Mouse (Mus musculus): Measurements from ENCODE around the gene Adat3.
"Not testable (repeated sequence)": the region's sequence is repeated elsewhere in the genome, so short reads cannot be mapped to it uniquely, and the experiment has no call there.

Adat3 gene

GRCm38 (mm10) chr10:80578131-80578750 is 24.4 kb upstream of the Adat3 start:
- DNase-seq (ENCODE audit: low spot score) = no peak

GRCm38 (mm10) chr10:80578911-80579310 is 23.8 kb upstream of the Adat3 start:
- DNase-seq (ENCODE audit: low spot score) = no peak

GRCm38 (mm10) chr10:80583047-80583446 is 19.6 kb upstream of the Adat3 start:
- no peak for DNase-seq (ENCODE audit: low spot score)

GRCm38 (mm10) chr10:80584045-80584488 is 18.6 kb upstream of the Adat3 start:
- DNase-seq (ENCODE audit: low spot score) = no peak

- no peak for DNase-seq (ENCODE audit: low spot score)
These were observed 17.8 kb upstream of the Adat3 start for GRCm38 (mm10) chr10:80584642-80585552.

GRCm38 (mm10) chr10:80585581-80585980 is 17.1 kb upstream of the Adat3 start:
- DNase-seq (ENCODE audit: low spot score) = no peak

- DNase-seq (ENCODE audit: low spot score) = no peak
These were observed 16.0 kb upstream of the Adat3 start for GRCm38 (mm10) chr10:80586407-80587304.

GRCm38 (mm10) chr10:80587305-80587657 is 15.4 kb upstream of the Adat3 start:
- no peak for DNase-seq (ENCODE audit: low spot score)

- no peak for DNase-seq (ENCODE audit: low spot score)
These were observed 13.4 kb upstream of the Adat3 start for GRCm38 (mm10) chr10:80589127-80589878.

GRCm38 (mm10) chr10:80589879-80590854 is 12.5 kb upstream of the Adat3 start, which contains the start of gene Abhd17a:
Abhd17a (minus strand) TSS chr10:80590341.
- peak; percentile 89 for DNase-seq (ENCODE audit: low spot score)

- DNase-seq (ENCODE audit: low spot score) = no peak
These were observed 6.4 kb upstream of the Adat3 start for GRCm38 (mm10) chr10:80596318-80596717.

- DNase-seq (ENCODE audit: low spot score) = no peak
These were observed 684 bp downstream of the Adat3 start for GRCm38 (mm10) chr10:80603364-80603763.

GRCm38 (mm10) chr10:80604001-80604509 is 1.4 kb downstream of the Adat3 start:
- DNase-seq (ENCODE audit: low spot score) = no peak

- DNase-seq (ENCODE audit: low spot score) = no peak
These were observed 2.3 kb downstream of the Adat3 start for GRCm38 (mm10) chr10:80604988-80605387.

- not testable (repeated sequence) for DNase-seq (ENCODE audit: low spot score)
These were observed 3.0 kb downstream of the Adat3 start, which contains the start of gene Gm49322 for GRCm38 (mm10) chr10:80605721-80606120. Gm49322 (plus strand) TSS chr10:80606021.

GRCm38 (mm10) chr10:80606306-80606705 is 3.6 kb downstream of the Adat3 start:
- no peak for DNase-seq (ENCODE audit: low spot score)

- no peak for DNase-seq (ENCODE audit: low spot score)
These were observed 4.2 kb downstream of the Adat3 start for GRCm38 (mm10) chr10:80606737-80607350.

- DNase-seq (ENCODE audit: low spot score) = no peak
These were observed 5.8 kb downstream of the Adat3 start for GRCm38 (mm10) chr10:80608435-80608834.

- DNase-seq (ENCODE audit: low spot score) = no peak
These were observed 6.7 kb downstream of the Adat3 start for GRCm38 (mm10) chr10:80609269-80609924.

All from urinary bladder, postnatal 10 days (tissue).